Mouse (Mus musculus) limb, embryonic 11.5 days (tissue): Measurements from ENCODE around the gene Slmap. TPM values are rescaled to one million over a fixed set of nuclear protein-coding genes. Genes with fewer than 3 reads are reported as not detected.
"Not testable (repeated sequence)": the region's sequence is repeated elsewhere in the genome, so short reads cannot be mapped to it uniquely, and the experiment has no call there.

Experiments used
- ATAC-seq: fragments of 200-750 bp; cut with Nextera tagmentation; 2 replicates; pipeline ENCODE4 v1.8.0; 2017; ENCODE audit warnings: low read depth; ENCODE audit not compliant: insufficient number of reproducible peaks, low FRiP score, low TSS enrichment
- DNase-seq: peaks from one replicate; pipeline ENCODE4 v3.0.0-alpha.2; 2015; ENCODE audit warnings: low spot score
- H3K27ac ChIP-seq: fragments of 300-500 bp; sonication (generic); replicated peaks from 2 replicates; pipeline ENCODE4 v1.5.1; 2014; ENCODE audit warnings: low read depth, mild to moderate bottlenecking, low read length
- H3K27me3 ChIP-seq: fragments of 300-500 bp; sonication (generic); 2 replicates; pipeline ENCODE4 v1.6.1; 2014; ENCODE audit warnings: mild to moderate bottlenecking, low read length, mixed read lengths; ENCODE audit not compliant: control insufficient read depth, insufficient read depth
- H3K36me3 ChIP-seq: fragments of 300-500 bp; sonication (generic); 2 replicates; pipeline ENCODE4 v1.6.1; 2014; ENCODE audit warnings: mild to moderate bottlenecking, low read length, moderate library complexity, mixed read lengths; ENCODE audit not compliant: control insufficient read depth, insufficient read depth
- H3K4me1 ChIP-seq: fragments of 300-500 bp; sonication (generic); 2 replicates; pipeline ENCODE4 v1.6.1; 2014; ENCODE audit warnings: low read length, mixed read lengths; ENCODE audit not compliant: control insufficient read depth, insufficient read depth
- H3K4me2 ChIP-seq: fragments of 300-500 bp; sonication (generic); 2 replicates; pipeline ENCODE4 v1.6.1; 2014; ENCODE audit warnings: low read depth, mild to moderate bottlenecking, moderate library complexity; ENCODE audit not compliant: severe bottlenecking
- H3K4me3 ChIP-seq: fragments of 300-500 bp; sonication (generic); 2 replicates; pipeline ENCODE4 v1.5.1; 2014; ENCODE audit warnings: low read depth, low read length
- H3K9ac ChIP-seq: fragments of 300-500 bp; sonication (generic); 2 replicates; pipeline ENCODE4 v1.6.1; 2014; ENCODE audit warnings: mild to moderate bottlenecking, low read length
- H3K9me3 ChIP-seq: fragments of 300-500 bp; sonication (generic); 2 replicates; pipeline ENCODE4 v1.6.1; 2016; ENCODE audit warnings: low read length; ENCODE audit not compliant: control insufficient read depth
- WGBS: fragments of 180-500 bp; shearing (Covaris S2); extraction: QIAGEN DNeasy Blood & Tissue Kit; methylation state at CpG from one replicate; pipeline ENCODE4 v1.1.7; 2014; 5-methylcytosine and 5-hydroxymethylcytosine counted together
- polyA plus RNA-seq: library from polyadenylated mRNA; unstranded; fragments of >200 nt; fragmentation: Nextera tagmentation; extraction: Ambion mirVana; gene quantifications from 2 replicates; pipeline ENCODE4 v1.2.1, GENCODE M21; 2014

Gene Slmap
- polyA plus RNA-seq, 1 experiment from 2014 or later, result 21.2 TPM

DNA sequence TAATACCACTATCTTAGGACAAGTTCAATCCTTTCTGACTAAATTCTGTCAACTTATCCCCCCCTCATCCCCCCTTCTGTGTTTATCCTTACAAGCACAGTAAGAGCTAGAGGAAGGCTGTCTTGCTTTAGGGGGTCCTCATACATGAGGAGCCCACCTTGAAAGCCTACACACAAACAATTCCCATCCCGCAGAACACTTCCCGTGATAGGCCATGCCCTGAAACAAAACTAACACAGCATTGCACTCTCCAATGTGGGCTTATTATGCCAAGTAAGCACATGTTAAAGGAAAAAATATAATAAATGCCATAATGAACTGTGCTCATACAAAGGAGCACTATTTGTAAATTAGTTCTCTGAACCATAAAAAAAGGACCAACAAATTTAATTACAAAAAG lies 102.8 kb downstream of the Slmap start:
- no peaks in the 10 kb centered on the region for H3K9me3 ChIP-seq
- no peak overlapping the region for H3K4me3 ChIP-seq
- WGBS, result 83% methylated on average over 2 of the region's 2 CpGs
- H3K4me2 ChIP-seq, result no peak overlapping the region
- DNase-seq (no peak), ATAC-seq (no peak)
- H3K27ac ChIP-seq, result no peak overlapping the region
- H3K36me3 ChIP-seq, result peaks cover 2% of the 10 kb centered on the region; the same call in 1 of the 2 replicates
- H3K4me1 ChIP-seq, result no peaks in the 10 kb centered on the region
- H3K9ac ChIP-seq, result no peak overlapping the region
- no peaks in the 10 kb centered on the region for H3K27me3 ChIP-seq

DNA sequence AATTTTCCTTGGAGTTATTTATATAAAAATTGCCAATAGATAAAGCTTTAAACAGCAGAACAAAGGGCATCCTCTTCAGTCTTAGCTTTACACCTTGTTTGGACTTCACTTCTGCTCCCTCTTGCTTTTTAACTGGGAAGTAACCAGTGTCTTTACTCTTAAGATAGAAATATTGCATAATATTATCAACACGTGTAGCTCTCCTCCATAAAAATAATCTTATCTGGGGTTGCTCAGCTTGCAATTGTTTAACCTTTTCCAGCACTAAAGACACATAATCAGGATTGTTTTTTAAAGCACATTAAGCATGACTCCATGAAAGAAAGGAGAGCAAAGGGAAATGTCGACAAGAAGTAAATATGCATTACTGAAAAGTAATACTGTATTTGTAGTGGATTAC lies 114.5 kb downstream of the Slmap start:
- Histone ChIP-seq H3K9ac (no peak overlapping the region), H3K27me3 (no peaks in the 10 kb centered on the region), H3K4me1 (no peaks in the 10 kb centered on the region), H3K27ac (no peak overlapping the region), H3K9me3 (no peaks in the 10 kb centered on the region), H3K4me3 (no peak overlapping the region), H3K36me3 (peaks cover 3% of the 10 kb centered on the region; the same call in 1 of the 2 replicates), H3K4me2 (no peak overlapping the region)
- 75% methylated on average over 2 of the region's 2 CpGs for WGBS
- DNase-seq (no peak), ATAC-seq (no peak)

DNA sequence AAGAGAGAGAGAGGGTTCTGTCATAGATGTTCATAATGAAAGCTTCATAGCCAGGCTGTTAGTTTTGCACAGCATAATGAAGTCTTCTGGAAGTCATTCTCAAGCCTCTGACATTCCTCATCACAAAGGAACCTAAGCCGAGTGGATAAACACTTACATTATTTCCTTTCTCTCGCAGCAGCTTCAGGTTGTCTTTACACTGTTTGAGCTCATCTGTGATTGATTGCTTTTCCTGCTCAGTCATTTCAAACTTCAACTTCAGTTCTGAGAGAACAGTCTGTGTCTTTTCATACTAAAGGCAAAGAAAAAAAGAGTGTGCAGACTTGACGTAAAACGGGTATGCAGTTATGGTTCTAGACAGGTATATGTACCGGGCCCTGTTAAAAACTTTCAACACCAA lies 116.8 kb downstream of the Slmap start:
- Histone ChIP-seq H3K4me2 (no peak overlapping the region), H3K36me3 (no peaks in the 10 kb centered on the region; the same call in 1 of the 2 replicates), H3K27ac (no peak overlapping the region), H3K4me3 (no peak overlapping the region), H3K9ac (no peak overlapping the region), H3K27me3 (no peaks in the 10 kb centered on the region), H3K4me1 (no peaks in the 10 kb centered on the region), H3K9me3 (no peaks in the 10 kb centered on the region)
- no peak for ATAC-seq
- no peak for DNase-seq
- WGBS, result 57% methylated on average over 5 of the region's 5 CpGs

DNA sequence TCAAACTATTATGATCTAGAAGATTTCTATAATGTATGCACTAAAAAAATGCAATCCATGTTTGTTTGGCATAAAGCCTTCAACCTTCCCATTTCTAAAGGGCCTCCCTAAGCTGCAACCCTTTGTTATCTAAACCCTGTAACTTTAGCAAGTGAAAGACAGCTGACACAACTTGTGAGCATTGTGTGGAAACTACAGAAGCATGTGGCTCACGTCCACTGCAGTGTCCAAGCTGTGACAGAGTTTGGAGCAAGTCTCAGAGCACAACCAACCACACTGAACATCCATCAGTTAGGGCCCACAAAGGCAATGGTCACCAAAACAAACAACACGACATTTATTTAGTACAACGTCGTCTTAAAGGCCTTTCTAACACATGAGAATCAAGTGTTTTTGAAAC lies 117.6 kb downstream of the Slmap start:
- no peaks in the 10 kb centered on the region for H3K4me1 ChIP-seq
- DNase-seq, result no peak
- no peak for ATAC-seq
- no peak overlapping the region for H3K27ac ChIP-seq
- no peak overlapping the region for H3K4me2 ChIP-seq
- no peak overlapping the region for H3K4me3 ChIP-seq
- H3K36me3 ChIP-seq, result no peaks in the 10 kb centered on the region; the same call in 1 of the 2 replicates
- H3K9me3 ChIP-seq, result no peaks in the 10 kb centered on the region
- no peaks in the 10 kb centered on the region for H3K27me3 ChIP-seq
- H3K9ac ChIP-seq, result no peak overlapping the region
- 85% methylated on average over 4 of the region's 4 CpGs for WGBS

DNA sequence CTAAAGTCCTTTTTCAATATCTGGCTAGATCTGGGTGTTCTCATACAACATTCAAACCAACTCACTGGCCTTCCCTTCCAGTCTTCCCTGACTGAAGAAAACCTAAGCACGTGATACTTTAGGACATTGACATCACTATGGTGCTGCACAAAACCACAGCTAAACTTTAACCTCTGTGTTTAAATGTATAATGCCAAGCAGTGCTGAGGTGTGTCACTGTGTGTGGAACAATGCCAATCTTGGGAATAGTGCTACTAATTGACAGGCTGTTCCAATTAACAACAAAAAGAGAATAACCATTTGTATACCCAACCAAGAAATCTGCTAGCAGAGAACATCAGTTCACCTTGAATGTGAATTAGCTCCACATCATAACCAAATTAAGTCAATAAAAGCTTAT lies 121.2 kb downstream of the Slmap start:
- Histone ChIP-seq H3K9ac (no peak overlapping the region), H3K27ac (no peak overlapping the region), H3K4me1 (no peaks in the 10 kb centered on the region), H3K4me2 (no peak overlapping the region), H3K9me3 (no peaks in the 10 kb centered on the region), H3K27me3 (no peaks in the 10 kb centered on the region), H3K4me3 (no peak overlapping the region), H3K36me3 (no peaks in the 10 kb centered on the region)
- DNase-seq (no peak), ATAC-seq (no peak)
- WGBS, result 97% methylated on average over 1 of the region's 1 CpGs

DNA sequence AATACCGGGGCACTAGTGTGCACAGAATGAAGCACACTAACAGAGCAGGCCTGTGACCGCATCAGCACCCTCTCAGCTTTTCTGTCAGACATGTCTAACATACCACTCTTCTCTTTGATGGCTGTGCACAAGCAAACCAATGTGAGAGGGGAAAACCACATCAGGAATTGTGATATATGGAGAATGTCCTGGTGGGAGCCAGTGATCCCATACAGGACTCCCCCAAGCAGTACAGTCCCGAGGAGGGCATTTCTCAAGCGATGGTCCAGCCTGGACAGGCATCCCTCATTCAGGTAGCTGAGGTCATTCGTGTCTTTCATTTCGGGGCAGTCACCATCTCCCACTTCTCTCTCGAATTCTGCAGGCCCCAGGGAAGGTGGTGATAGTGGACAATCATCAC lies 128.0 kb downstream of the Slmap start:
- Histone ChIP-seq H3K27ac (no peak overlapping the region), H3K27me3 (no peaks in the 10 kb centered on the region), H3K9me3 (no peaks in the 10 kb centered on the region), H3K4me1 (no peaks in the 10 kb centered on the region), H3K9ac (no peak overlapping the region), H3K36me3 (no peaks in the 10 kb centered on the region), H3K4me3 (no peak overlapping the region), H3K4me2 (no peak overlapping the region)
- DNase-seq, result no peak
- no peak for ATAC-seq
- WGBS, result 90% methylated on average over 7 of the region's 7 CpGs

DNA sequence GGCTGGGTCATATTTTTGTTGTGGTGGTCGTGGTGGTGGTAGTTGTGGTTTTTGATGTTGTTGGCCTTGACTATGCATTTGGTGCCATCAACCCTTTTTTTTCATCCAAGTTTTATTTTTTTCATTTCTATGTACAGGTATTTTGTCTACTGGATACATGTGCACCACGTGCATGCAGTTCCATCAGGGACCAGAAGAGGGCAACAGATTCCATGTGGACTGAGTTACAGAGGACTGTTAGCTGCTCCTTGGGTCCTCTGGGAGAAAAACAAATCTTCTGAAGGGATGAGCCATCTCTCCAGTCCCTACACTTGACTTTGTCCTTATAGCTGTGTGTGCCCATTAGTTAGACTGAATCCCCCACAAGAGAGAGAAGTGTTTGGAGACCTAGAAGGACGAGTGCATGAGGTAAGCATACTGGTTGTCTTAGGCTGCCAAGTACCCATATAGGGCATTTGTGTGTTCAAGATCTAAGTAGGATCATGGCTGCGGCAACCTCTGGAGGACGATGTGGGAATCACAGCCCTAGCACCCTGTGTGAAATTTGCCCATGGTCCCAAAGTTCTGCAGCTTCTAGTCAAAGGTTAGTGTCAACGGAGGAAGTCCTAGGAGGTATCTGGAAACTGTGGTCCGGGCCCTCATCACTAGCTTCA lies 136.1 kb downstream of the Slmap start:
- Histone ChIP-seq H3K9ac (no peak overlapping the region), H3K27me3 (no peaks in the 10 kb centered on the region), H3K4me3 (no peak overlapping the region), H3K27ac (no peak overlapping the region), H3K9me3 (no peaks in the 10 kb centered on the region; the same call in 1 of the 2 replicates), H3K4me1 (no peaks in the 10 kb centered on the region), H3K4me2 (no peak overlapping the region), H3K36me3 (no peaks in the 10 kb centered on the region)
- WGBS, result 93% methylated on average over 7 of the region's 7 CpGs
- no peak for ATAC-seq
- no peak for DNase-seq

DNA sequence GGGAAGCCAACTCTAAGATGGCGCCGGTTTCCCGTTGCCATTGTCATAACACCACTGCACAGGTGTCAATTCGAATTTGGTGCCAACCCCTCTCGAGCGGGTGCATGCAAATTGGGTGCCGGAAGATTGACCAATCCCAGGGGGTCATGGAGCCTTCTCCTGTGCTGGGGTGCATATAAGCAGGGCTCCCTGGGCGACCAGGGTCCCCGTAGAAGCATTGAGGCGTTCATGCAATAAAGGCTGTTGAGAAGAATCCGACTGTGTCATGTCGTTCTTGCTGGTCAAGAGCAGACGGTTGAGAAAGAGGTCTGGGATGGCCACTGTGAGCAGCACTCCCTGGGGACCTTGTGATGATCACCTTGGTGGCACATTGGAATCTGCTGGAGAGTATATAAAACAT lies 142.9 kb downstream of the Slmap start:
- DNase-seq (peak; percentile 14), ATAC-seq (no peak)
- 89% methylated on average over 13 of the region's 13 CpGs for WGBS
- H3K4me1 ChIP-seq, result no peaks in the 10 kb centered on the region
- H3K36me3 ChIP-seq, result no peaks in the 10 kb centered on the region
- no peak overlapping the region for H3K4me3 ChIP-seq
- H3K9ac ChIP-seq, result no peak overlapping the region
- H3K4me2 ChIP-seq, result no peak overlapping the region
- no peaks in the 10 kb centered on the region for H3K27me3 ChIP-seq
- no peaks in the 10 kb centered on the region for H3K9me3 ChIP-seq
- no peak overlapping the region for H3K27ac ChIP-seq

DNA sequence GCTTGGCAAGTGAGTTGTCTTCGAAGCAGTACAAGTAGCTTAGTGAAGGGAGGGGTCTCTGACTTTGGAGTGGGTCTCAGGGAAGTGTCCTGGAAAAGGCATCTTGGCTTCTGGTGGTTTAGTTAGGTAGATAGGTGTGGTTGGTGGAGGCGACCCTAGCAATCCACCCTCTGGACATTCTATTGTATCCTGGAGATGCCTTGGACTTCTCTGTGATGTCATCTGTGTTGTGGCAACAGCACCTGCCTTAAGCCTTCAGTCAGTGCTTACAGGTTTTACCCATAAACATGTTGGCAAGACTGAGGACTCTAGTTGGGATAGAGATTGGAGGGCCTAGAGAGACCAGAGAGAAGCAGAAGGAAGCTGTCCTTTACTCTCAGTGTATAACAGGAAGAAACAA lies 145.8 kb downstream of the Slmap start:
- H3K4me1 ChIP-seq, H3K27ac ChIP-seq, H3K4me2 ChIP-seq, ATAC-seq, H3K4me3 ChIP-seq, H3K9me3 ChIP-seq, H3K27me3 ChIP-seq, H3K9ac ChIP-seq, H3K36me3 ChIP-seq: not testable (repeated sequence)
- peak; percentile 9 for DNase-seq
- WGBS, result 85% methylated on average over 2 of the region's 2 CpGs
